Mouse (Mus musculus) lung, postnatal 0 days (tissue): ENCODE measurements at regions not wholly inside any gene's neighbourhood (a gene's known extent, or its start where the extent isn't known, plus 50 kb on each side); places are given as distances from the start of the nearest gene placed in this dataset.
A peak's percentile ranks its signal among the peaks of the same experiment; 100 is the strongest.

Experiments used
- ATAC-seq: fragments of 200-750 bp; cut with Nextera tagmentation; 2 replicates; pipeline ENCODE4 v1.8.0; 2017; ENCODE audit warnings: moderate library complexity
- DNase-seq: peaks from one replicate; pipeline ENCODE4 v3.0.0-alpha.2; 2016; ENCODE audit warnings: low spot score
- H3K27ac ChIP-seq: fragments of 300-500 bp; sonication (generic); 2 replicates; pipeline ENCODE4 v1.5.1; 2014; ENCODE audit warnings: antibody characterized with exemption, mild to moderate bottlenecking, low read length, mixed read lengths
- H3K27me3 ChIP-seq: fragments of 300-500 bp; sonication (generic); replicated peaks from 2 replicates; pipeline ENCODE4 v1.6.1; 2014; ENCODE audit warnings: low read length, mixed read lengths; ENCODE audit not compliant: insufficient read depth
- H3K36me3 ChIP-seq: fragments of 300-500 bp; sonication (generic); 2 replicates; pipeline ENCODE4 v1.6.1; 2014; ENCODE audit warnings: low read length, mixed read lengths; ENCODE audit not compliant: insufficient read depth
- H3K4me1 ChIP-seq: fragments of 300-500 bp; sonication (generic); 2 replicates; pipeline ENCODE4 v1.6.1; 2014; ENCODE audit warnings: antibody characterized with exemption, low read depth, low read length, mixed read lengths; ENCODE audit not compliant: insufficient read depth
- H3K4me2 ChIP-seq: fragments of 300-500 bp; sonication (generic); replicated peaks from 2 replicates; pipeline ENCODE4 v1.6.1; 2014; ENCODE audit warnings: low read depth, mild to moderate bottlenecking, low read length, moderate library complexity, mixed read lengths
- H3K4me3 ChIP-seq: fragments of 300-500 bp; sonication (generic); 2 replicates; pipeline ENCODE4 v1.5.1; 2014; ENCODE audit warnings: low read depth, low read length
- H3K9ac ChIP-seq: fragments of 300-500 bp; sonication (generic); replicated peaks from 2 replicates; pipeline ENCODE4 v1.6.1; 2014; ENCODE audit warnings: low read depth, mild to moderate bottlenecking
- H3K9me3 ChIP-seq: fragments of 300-500 bp; sonication (generic); 2 replicates; pipeline ENCODE4 v1.6.1; 2016; ENCODE audit warnings: low read length, mixed read lengths
- CTCF ChIP-seq: IDR thresholded peaks from 2 replicates; pipeline ENCODE4 v1.5.1; 2016; ENCODE audit warnings: antibody characterized with exemption, mild to moderate bottlenecking
- EP300 ChIP-seq: IDR thresholded peaks from 2 replicates; pipeline ENCODE4 v1.6.1; 2016; ENCODE audit warnings: antibody characterized with exemption, mild to moderate bottlenecking, control low read depth
- WGBS: fragments of 180-500 bp; shearing (Covaris S2); extraction: QIAGEN DNeasy Blood & Tissue Kit; methylation state at CpG from one replicate; pipeline ENCODE4 v1.1.7; 2014; 5-methylcytosine and 5-hydroxymethylcytosine counted together

GRCm38 (mm10) chr17:83906751-83907537 is 59.2 kb upstream of the Haao start:
- Histone ChIP-seq H3K27me3 (no peaks in the 10 kb centered on the region), H3K4me2 (no peak overlapping the region), H3K36me3 (no peaks in the 10 kb centered on the region), H3K27ac (no peak overlapping the region), H3K4me3 (no peak overlapping the region), H3K9me3 (no peaks in the 10 kb centered on the region), H3K9ac (no peak overlapping the region), H3K4me1 (no peaks in the 10 kb centered on the region)
- WGBS: 81% methylated on average over 12 of the region's 12 CpGs
- TF ChIP-seq EP300 (no peak), CTCF (no peak)
- ATAC-seq: no peak
- no peak for DNase-seq

- ATAC-seq (peak; percentile 90), DNase-seq (peak; percentile 96)
- Histone ChIP-seq H3K27ac (no peak overlapping the region), H3K9ac (no peak overlapping the region), H3K36me3 (no peaks in the 10 kb centered on the region), H3K27me3 (no peaks in the 10 kb centered on the region), H3K9me3 (no peaks in the 10 kb centered on the region), H3K4me1 (no peaks in the 10 kb centered on the region), H3K4me2 (no peak overlapping the region), H3K4me3 (no peak overlapping the region)
- TF ChIP-seq EP300 (0 out of 2 replicates have a peak, but pooled peaks have one; percentile 59), CTCF (peak; percentile 97)
- under 1% methylated on average over 7 of the region's 7 CpGs for WGBS
These were observed 55.7 kb upstream of the Haao start for GRCm38 (mm10) chr17:83903467-83903866.

GRCm38 (mm10) chr17:83902523-83902922 is 54.8 kb upstream of the Haao start:
- TF ChIP-seq CTCF (no peak), EP300 (no peak)
- Histone ChIP-seq H3K4me1 (no peaks in the 10 kb centered on the region), H3K27ac (no peak overlapping the region), H3K9me3 (no peaks in the 10 kb centered on the region), H3K4me3 (no peak overlapping the region), H3K36me3 (no peaks in the 10 kb centered on the region), H3K4me2 (no peak overlapping the region), H3K27me3 (no peaks in the 10 kb centered on the region), H3K9ac (no peak overlapping the region)
- DNase-seq (no peak), ATAC-seq (no peak)
- 79% methylated on average over 3 of the region's 3 CpGs for WGBS

DNA sequence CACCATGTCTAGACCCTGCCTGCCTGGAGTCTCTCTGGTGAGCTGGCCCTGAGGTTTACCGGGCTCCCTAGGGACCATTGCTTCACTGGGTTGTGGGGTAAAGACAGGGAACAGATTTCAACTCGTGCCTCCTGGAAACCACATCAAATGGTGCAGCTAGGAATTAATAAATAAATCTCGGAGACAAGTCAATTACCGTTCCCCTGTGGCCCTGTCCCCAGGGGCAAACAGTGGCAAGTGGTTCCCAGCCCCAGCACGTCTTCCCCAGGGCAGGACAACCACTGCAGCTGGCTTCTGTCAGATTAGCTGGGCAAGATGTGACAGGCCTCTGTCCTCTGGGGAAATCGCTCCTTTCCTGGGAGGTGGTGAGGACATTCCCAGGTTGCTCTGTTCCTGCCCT is 54.3 kb upstream of the Haao start:
- no peak overlapping the region for H3K27ac ChIP-seq
- no peak for TF ChIP-seq CTCF
- TF ChIP-seq EP300: no peak
- WGBS: 65% methylated on average over 6 of the region's 6 CpGs
- DNase-seq (no peak), ATAC-seq (no peak)
- H3K4me2 ChIP-seq: no peak overlapping the region
- H3K36me3 ChIP-seq: no peaks in the 10 kb centered on the region
- no peak overlapping the region for H3K4me3 ChIP-seq
- no peaks in the 10 kb centered on the region for H3K4me1 ChIP-seq
- H3K9me3 ChIP-seq: no peaks in the 10 kb centered on the region
- H3K9ac ChIP-seq: no peak overlapping the region
- no peaks in the 10 kb centered on the region for H3K27me3 ChIP-seq

GRCm38 (mm10) chr17:83899588-83900152 is 51.9 kb upstream of the Haao start:
- H3K4me3 ChIP-seq: no peak overlapping the region
- TF ChIP-seq EP300: no peak
- no peak for TF ChIP-seq CTCF
- H3K9me3 ChIP-seq: no peaks in the 10 kb centered on the region
- H3K9ac ChIP-seq: no peak overlapping the region
- DNase-seq: no peak
- ATAC-seq: no peak
- H3K27ac ChIP-seq: no peak overlapping the region
- no peak overlapping the region for H3K4me2 ChIP-seq
- no peaks in the 10 kb centered on the region for H3K27me3 ChIP-seq
- no peaks in the 10 kb centered on the region for H3K36me3 ChIP-seq
- 66% methylated on average over 7 of the region's 7 CpGs for WGBS
- no peaks in the 10 kb centered on the region for H3K4me1 ChIP-seq

DNA sequence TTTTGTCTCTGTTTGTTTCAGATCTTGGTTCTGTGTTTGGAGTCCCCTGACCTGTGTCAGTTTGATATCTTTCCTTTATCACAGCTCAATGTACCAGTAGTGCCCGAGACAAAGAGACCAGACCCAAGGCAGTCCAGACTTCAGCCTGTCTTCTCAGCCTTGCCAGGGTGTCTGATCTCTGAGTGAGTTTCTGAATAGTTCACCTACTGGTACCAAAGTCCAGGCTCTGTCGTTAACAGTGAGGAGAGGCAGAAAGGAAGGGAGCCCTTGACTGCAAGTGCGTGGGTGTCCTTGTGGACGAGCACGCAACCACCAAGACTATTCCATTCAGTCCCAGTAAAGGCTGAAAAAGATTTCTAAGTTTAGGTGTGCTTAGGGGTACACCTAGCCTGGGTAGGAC is 50.8 kb upstream of the Haao start:
- Histone ChIP-seq H3K4me1 (no peaks in the 10 kb centered on the region), H3K27ac (no peak overlapping the region), H3K36me3 (no peaks in the 10 kb centered on the region), H3K9me3 (no peaks in the 10 kb centered on the region), H3K4me2 (no peak overlapping the region), H3K4me3 (no peak overlapping the region), H3K27me3 (no peaks in the 10 kb centered on the region), H3K9ac (no peak overlapping the region)
- TF ChIP-seq CTCF (no peak), EP300 (no peak)
- DNase-seq: no peak
- WGBS: 84% methylated on average over 5 of the region's 5 CpGs
- no peak for ATAC-seq
